Mouse (Mus musculus) R1 (cell line): Measurements from ENCODE around the gene Btbd35f21.
"Not testable (repeated sequence)": the region's sequence is repeated elsewhere in the genome, so short reads cannot be mapped to it uniquely, and the experiment has no call there.

Experiments
- DNase-seq: peaks from one replicate; pipeline ENCODE4 v3.0.0-alpha.2; 2018; ENCODE audit warnings: low read depth, low spot score

The Btbd35f21 gene

DNA sequence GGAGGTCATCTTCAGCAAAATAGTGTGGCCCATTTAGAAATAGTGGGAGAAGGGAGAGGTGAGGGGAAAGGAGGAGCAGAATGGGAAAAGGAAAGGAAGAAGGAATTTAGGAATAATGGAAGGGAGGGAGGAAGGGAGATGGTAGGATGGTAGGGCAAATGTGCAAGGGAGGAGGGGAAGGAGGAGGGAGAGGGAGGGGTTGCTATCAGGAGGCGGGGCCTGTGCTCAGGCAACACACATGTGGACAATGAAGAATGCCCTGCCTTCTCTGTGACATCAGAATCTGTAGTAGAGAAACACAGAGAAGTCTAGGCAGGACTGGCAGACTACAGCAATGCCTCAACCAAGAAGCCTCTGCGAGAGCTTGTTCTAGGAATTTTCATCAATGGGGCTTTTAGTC lies at the start of gene Btbd35f21:
Gene Btbd35f21 (plus strand): TSS at position 301 of the 400 bp plus-strand sequence.
- not testable (repeated sequence) for DNase-seq
